Mouse (Mus musculus) cerebellum, adult 2 months (tissue): ENCODE measurements around the gene Gorasp1. TPM values are rescaled to one million over a fixed set of nuclear protein-coding genes. Genes with fewer than 3 reads are reported as not detected.

Experiments
- DNase-seq, 2 experiments: peaks; one replicate each; pipeline ENCODE4 v3.0.0; 2021
- H3K27ac ChIP-seq: fragments of 200-500 bp; 2 replicates; pipeline ENCODE4 v1.5.1; 2012; ENCODE audit warnings: low read length, control low read depth, inconsistent platforms; ENCODE audit not compliant: insufficient read depth
- H3K27me3 ChIP-seq: fragments of 200-500 bp; 2 replicates; pipeline ENCODE4 v1.6.1; 2012; ENCODE audit warnings: inconsistent platforms, mild to moderate bottlenecking, low read length, moderate library complexity; ENCODE audit not compliant: control insufficient read depth, insufficient read depth
- H3K4me1 ChIP-seq: fragments of 200-500 bp; 2 replicates; pipeline ENCODE4 v1.6.1; 2011; ENCODE audit warnings: low read length; ENCODE audit not compliant: control insufficient read depth, insufficient read depth
- H3K4me3 ChIP-seq: fragments of 200-500 bp; replicated peaks from 2 replicates; pipeline ENCODE3; 2011; ENCODE audit warnings: mild to moderate bottlenecking, low read depth, low read length, control low read depth; ENCODE audit not compliant: insufficient read depth
- CTCF ChIP-seq: fragments of 200-500 bp; IDR thresholded peaks from 2 replicates; pipeline ENCODE4 v1.5.1; 2011; ENCODE audit warnings: low read depth, mild to moderate bottlenecking, control low read depth, low read length, moderate library complexity, borderline replicate concordance; ENCODE audit not compliant: insufficient read depth
- POLR2A ChIP-seq: fragments of 200-500 bp; IDR thresholded peaks from 2 replicates; pipeline ENCODE4 v1.6.1; 2011; ENCODE audit warnings: low read length, control low read depth, borderline replicate concordance; ENCODE audit not compliant: insufficient read depth
- WGBS: fragments of 180-500 bp; shearing (Covaris S2); methylation state at CpG from one replicate; pipeline ENCODE4 v1.1.7; 2018; 5-methylcytosine and 5-hydroxymethylcytosine counted together
- polyA plus RNA-seq: library from polyadenylated mRNA; depleted of rRNA; stranded (reverse); fragments of >200 nt; gene quantifications from 2 replicates; pipeline ENCODE4 v1.2.3, GENCODE M21; 2012

Gorasp1 gene
- polyA plus RNA-seq, 1 experiment, result 22.1 TPM

DNA sequence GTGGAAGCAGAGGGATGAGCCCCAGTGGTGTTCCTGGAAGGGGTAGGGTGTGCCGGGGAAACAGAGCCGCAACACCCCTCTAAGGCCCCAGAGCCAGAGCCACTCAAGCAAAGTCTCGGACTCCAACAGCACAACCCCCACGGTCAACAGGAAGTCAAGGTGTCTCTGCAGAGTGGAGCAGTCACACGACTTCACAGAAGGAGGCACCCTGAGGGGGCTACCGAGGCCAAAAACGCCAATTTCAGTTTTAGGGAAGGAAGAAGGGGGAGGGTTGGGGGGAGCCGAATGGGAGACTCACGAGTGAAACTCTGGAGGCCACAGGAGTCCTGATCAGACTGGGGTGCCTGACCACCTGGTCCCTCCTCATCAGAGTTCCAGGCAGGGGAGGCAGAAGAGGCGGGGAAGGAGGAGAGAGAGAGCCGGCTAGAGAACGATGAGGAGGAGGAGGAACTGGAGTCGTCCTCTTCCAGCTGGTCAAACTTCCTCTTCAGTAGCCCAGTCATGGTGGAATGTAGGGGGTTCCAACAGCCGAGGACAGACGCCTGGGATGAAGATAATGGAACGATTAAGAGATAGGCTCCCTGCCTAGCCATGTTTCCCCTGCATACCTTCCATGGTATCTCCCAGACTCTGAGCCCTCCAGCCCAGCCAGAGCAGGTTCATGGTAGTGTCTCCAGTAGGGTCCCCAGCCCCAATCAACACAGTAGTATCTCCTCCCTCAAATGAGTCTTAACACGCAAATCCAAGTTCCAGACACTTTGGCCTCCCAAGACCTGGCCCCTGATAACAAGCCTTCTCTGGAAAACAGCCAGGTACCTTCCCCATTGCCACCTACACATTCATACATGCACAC, 39.6 kb upstream of the Gorasp1 start:
- H3K4me3 ChIP-seq, result no peak overlapping the region
- DNase-seq, result no peak
- H3K27me3 ChIP-seq, result no peaks in the 10 kb centered on the region
- peaks cover 66% of the 10 kb centered on the region for H3K4me1 ChIP-seq
- TF ChIP-seq POLR2A, result no peak
- TF ChIP-seq CTCF, result no peak
- WGBS, result 48% methylated on average over 17 of the region's 17 CpGs
- no peak overlapping the region for H3K27ac ChIP-seq

DNA sequence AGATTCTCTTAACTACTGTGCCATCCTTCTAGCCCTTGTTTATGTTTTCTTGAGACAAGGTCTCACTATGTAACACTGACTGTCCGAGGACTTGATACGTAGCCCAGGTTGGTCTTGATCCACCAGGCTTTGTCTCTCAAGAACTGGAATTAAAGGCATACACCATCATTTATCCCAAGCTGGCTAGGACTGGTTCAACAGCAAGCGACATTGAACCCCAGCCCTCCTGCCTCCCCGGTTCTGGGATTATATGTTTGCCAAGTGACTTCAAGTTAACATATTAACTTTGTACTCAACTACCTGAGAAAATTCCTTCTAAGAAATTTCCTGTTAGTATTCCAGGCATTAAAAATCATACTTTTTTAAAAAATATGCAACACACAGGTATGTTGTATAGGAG, 37.9 kb upstream of the Gorasp1 start:
- DNase-seq, result no peak
- TF ChIP-seq CTCF (no peak), POLR2A (no peak)
- Histone ChIP-seq H3K4me1 (peaks cover 68% of the 10 kb centered on the region), H3K27ac (no peak overlapping the region), H3K4me3 (no peak overlapping the region), H3K27me3 (no peaks in the 10 kb centered on the region)
- WGBS, result 96% methylated on average over 4 of the region's 4 CpGs

DNA sequence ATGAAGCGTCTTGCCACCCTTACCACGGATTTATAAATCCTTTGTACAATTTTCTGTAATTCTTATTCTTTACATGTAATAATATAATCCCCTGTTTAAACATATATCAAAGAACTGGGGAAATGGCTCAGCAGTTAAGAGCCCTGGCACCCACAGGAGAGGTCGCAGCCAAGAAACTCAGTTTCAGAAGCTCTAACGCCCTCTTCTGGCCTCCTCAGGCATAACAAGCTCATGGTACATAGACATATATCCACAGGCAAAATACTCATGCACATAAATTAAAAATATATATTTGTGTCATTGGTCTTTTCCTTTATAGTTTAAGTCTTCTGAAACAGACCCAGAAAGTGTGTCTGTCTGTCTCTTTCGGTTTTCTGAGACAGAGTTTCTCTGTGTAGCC, 37.2 kb upstream of the Gorasp1 start:
- TF ChIP-seq POLR2A (no peak), CTCF (no peak)
- no peak for DNase-seq
- no peak overlapping the region for H3K27ac ChIP-seq
- no peaks in the 10 kb centered on the region for H3K27me3 ChIP-seq
- no peak overlapping the region for H3K4me3 ChIP-seq
- WGBS, result 79% methylated on average over 5 of the region's 5 CpGs
- H3K4me1 ChIP-seq, result peaks cover 69% of the 10 kb centered on the region

DNA sequence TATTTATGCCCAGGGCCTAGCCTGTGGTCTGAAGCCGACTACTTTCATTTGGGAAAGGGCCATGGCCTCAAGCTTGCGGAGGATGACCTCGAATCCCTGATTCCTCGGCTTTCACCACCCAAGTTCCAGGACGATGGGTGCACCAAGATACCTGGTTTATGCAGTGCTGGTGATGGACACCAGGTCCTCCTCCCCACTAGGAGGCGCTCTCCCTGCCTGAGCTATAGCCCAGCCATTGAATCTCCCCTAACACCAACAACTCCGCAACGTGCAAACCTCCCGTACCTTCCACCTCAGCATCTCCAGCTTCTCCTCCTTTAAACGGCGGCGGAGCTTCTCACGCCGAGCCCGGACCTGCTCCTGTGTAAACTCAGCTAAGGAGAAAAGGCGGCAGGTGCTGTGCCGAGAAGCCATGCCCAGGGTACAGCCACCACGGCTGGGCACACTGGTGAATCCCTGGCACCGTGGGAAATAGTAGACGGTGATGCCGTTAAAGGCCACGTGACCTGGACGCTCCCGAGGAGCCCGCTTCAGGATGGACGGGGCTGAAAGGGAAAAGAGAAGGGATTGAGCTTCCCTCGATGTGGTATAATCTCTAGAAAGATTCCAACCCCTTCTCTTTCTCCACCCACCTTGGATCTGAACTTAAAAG, 36.6 kb upstream of the Gorasp1 start:
- no peak overlapping the region for H3K4me3 ChIP-seq
- WGBS, result 91% methylated on average over 27 of the region's 27 CpGs
- H3K4me1 ChIP-seq, result peaks cover 68% of the 10 kb centered on the region
- DNase-seq, result peak in 1 of 2 experiments; percentile 21
- TF ChIP-seq CTCF, result peak; percentile 54; the same call in 1 of the 2 replicates
- TF ChIP-seq POLR2A, result no peak
- no peaks in the 10 kb centered on the region for H3K27me3 ChIP-seq
- H3K27ac ChIP-seq, result no peak overlapping the region

DNA sequence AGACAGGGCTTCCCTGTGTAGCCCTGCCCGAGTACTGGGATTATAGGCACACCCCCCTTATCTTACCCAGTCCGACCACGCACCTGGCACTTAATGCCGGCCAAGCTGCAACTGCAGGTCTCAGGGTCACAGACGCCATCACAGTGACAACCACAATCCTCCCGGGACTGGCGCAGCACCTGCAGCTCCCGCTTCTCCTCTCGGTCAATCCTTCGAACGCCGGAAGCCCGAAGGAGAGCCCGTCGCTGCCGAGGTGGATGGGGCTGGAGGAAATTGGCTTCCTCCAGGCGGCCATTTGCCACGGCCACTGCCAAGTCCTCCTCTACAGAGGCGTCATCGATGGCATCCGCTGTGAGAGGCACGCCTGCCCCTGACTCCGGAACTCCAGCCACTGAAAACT, 35.9 kb upstream of the Gorasp1 start:
- Histone ChIP-seq H3K27me3 (no peaks in the 10 kb centered on the region), H3K4me1 (peaks cover 62% of the 10 kb centered on the region), H3K27ac (no peak overlapping the region), H3K4me3 (no peak overlapping the region)
- 48% methylated on average over 23 of the region's 23 CpGs for WGBS
- no peak for TF ChIP-seq POLR2A
- no peak for TF ChIP-seq CTCF
- DNase-seq, result peak; percentile 24 to 48

DNA sequence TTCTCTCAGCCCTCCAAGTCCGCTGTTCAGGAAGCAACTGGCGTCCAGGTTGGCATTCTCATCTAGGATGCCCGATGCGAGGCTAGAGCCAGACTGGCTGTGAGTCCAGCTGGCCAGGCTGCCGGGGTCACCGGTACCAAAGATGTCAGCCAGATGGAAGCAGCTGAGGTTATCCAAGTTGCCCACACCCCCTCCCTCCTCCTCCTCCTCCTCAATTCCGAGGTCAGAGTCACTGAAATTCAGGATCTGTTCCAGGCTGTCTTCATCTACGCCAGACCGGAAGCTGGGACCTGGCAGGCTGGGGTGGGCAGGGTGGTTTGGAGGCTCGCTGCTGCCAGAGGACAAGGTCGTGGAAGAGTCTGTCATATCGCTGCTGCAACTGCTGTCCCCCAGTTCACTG, 35.2 kb upstream of the Gorasp1 start:
- H3K27ac ChIP-seq, result no peak overlapping the region
- H3K4me3 ChIP-seq, result no peak overlapping the region
- H3K4me1 ChIP-seq, result peaks cover 56% of the 10 kb centered on the region
- H3K27me3 ChIP-seq, result no peaks in the 10 kb centered on the region
- 12% methylated on average over 12 of the region's 12 CpGs for WGBS
- DNase-seq, result peak; percentile 70 to 79
- TF ChIP-seq CTCF (no peak), POLR2A (no peak)

DNA sequence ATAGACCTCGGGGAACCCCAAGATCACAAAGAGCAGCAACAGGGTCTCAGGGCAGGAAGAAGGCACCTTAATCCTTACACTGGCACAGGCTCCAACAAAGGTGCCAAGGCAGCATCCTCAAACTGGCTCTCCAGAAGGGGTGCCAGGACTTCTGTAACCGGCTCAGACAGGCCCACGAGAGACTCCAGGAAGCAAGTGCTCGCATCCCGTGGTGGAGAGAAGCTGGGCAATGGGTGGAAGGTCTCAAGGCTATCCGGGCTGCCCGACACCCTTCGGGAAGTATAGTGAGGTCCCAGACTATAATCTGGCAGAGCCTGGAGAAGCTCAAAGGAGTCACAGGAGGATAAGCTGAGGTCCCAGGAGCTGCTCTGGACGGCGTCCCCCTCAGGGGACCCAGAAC, 34.8 kb upstream of the Gorasp1 start:
- DNase-seq, result peak in 1 of 2 experiments; percentile 50
- no peak for TF ChIP-seq CTCF
- no peak for TF ChIP-seq POLR2A
- no peaks in the 10 kb centered on the region for H3K27me3 ChIP-seq
- H3K27ac ChIP-seq, result no peak overlapping the region
- peaks cover 51% of the 10 kb centered on the region for H3K4me1 ChIP-seq
- WGBS, result 17% methylated on average over 10 of the region's 10 CpGs
- H3K4me3 ChIP-seq, result no peak overlapping the region
